24 mouse cellular contexts compared by ENCODE assay signal in genomic region chr14:31658126-31658680, GRCm38 (mm10). TPM values are rescaled to one million over a fixed set of nuclear protein-coding genes. Genes with fewer than 3 reads are reported as not detected.
DNase-seq lines count a peak whose midpoint lies in the region; ATAC-seq and TF ChIP-seq lines count a peak whose summit lies in the region.
"Had no signal": no experiment of that assay in that cellular context is flagged by ENCODE, and none has a peak within 500 bp of the region (broad histone marks: within the 10 kb centered on the region; RNA-seq: fewer than 3 reads in every experiment).

No protein-coding gene starts in this region.

- no peak overlapping the region for H3K4me3 ChIP-seq in hindbrain, embryonic 16.5 days (ENCODE audit: low read length)
- H3K4me3 ChIP-seq in hindbrain, embryonic 13.5 days = no peak overlapping the region
- H3K4me3 ChIP-seq in midbrain, postnatal 0 days (ENCODE audit: low read depth, low read length) = no peak overlapping the region
- H3K4me3 ChIP-seq in midbrain, embryonic 14.5 days (replicated peaks; ENCODE audit: low read depth, low read length) = no peak overlapping the region
- H3K4me3 ChIP-seq in limb, embryonic 15.5 days = no peak overlapping the region
- H3K4me3 ChIP-seq: erythroblast, embryonic 14.5 days; forebrain, embryonic 15.5 days; left cerebral cortex, adult 2 months; lung, embryonic 15.5 days had no signal

- H3K27ac ChIP-seq in hindbrain, embryonic 16.5 days (ENCODE audit: low read depth, low read length) = peak overlapping the region; percentile 2; the same call in 1 of the 2 replicates
- no peak overlapping the region for H3K27ac ChIP-seq in hindbrain, embryonic 13.5 days
- H3K27ac ChIP-seq in midbrain, postnatal 0 days (ENCODE audit: low read depth, low read length) = no peak overlapping the region
- H3K27ac ChIP-seq in midbrain, embryonic 14.5 days (replicated peaks; ENCODE audit: low read depth, low read length) = no peak overlapping the region
- peak overlapping the region; percentile 98 for H3K27ac ChIP-seq in limb, embryonic 15.5 days

- intact Hi-C loops in heart, postnatal 10 days (cut with DNase I) = loop anchor here (1.0 to 5.0 kb wide), 3 partner anchors 129 to 374 kb away; no protein-coding TSS in a partner anchor

- ATAC-seq in hindbrain, embryonic 16.5 days = no peak
- no peak for ATAC-seq in hindbrain, embryonic 13.5 days (ENCODE audit: low FRiP score)
- no peak for ATAC-seq in midbrain, postnatal 0 days (ENCODE audit: low FRiP score)
- no peak for ATAC-seq in midbrain, embryonic 14.5 days (ENCODE audit: low FRiP score, low TSS enrichment)
- ATAC-seq in limb, embryonic 15.5 days (ENCODE audit: insufficient number of reproducible peaks, low FRiP score, low TSS enrichment, low read depth) = no peak
- ATAC-seq: forebrain, embryonic 15.5 days had no signal

- no peaks in the 10 kb centered on the region for H3K27me3 ChIP-seq in hindbrain, embryonic 16.5 days (replicated peaks; ENCODE audit: control insufficient read depth, insufficient read depth, low read length)
- H3K27me3 ChIP-seq in hindbrain, embryonic 13.5 days = no peaks in the 10 kb centered on the region
- no peaks in the 10 kb centered on the region for H3K27me3 ChIP-seq in midbrain, postnatal 0 days (ENCODE audit: insufficient read depth, low read length)
- H3K27me3 ChIP-seq in midbrain, embryonic 14.5 days (ENCODE audit: control insufficient read depth, insufficient read depth, low read length) = no peaks in the 10 kb centered on the region
- H3K27me3 ChIP-seq in limb, embryonic 15.5 days = no peaks in the 10 kb centered on the region
- H3K27me3 ChIP-seq: forebrain, embryonic 15.5 days; lung, embryonic 15.5 days had no signal

- no peaks in the 10 kb centered on the region for H3K36me3 ChIP-seq in hindbrain, embryonic 16.5 days (ENCODE audit: control insufficient read depth, insufficient read depth, low read length)
- no peaks in the 10 kb centered on the region for H3K36me3 ChIP-seq in hindbrain, embryonic 13.5 days
- H3K36me3 ChIP-seq in midbrain, postnatal 0 days (ENCODE audit: insufficient read depth, low read length) = no peaks in the 10 kb centered on the region
- H3K36me3 ChIP-seq in midbrain, embryonic 14.5 days (ENCODE audit: control insufficient read depth, insufficient read depth, low read length) = no peaks in the 10 kb centered on the region
- no peaks in the 10 kb centered on the region for H3K36me3 ChIP-seq in limb, embryonic 15.5 days
- H3K36me3 ChIP-seq: forebrain, embryonic 15.5 days; lung, embryonic 15.5 days had no signal

- H3K4me2 ChIP-seq in hindbrain, embryonic 16.5 days (ENCODE audit: low read length) = no peak overlapping the region
- no peak overlapping the region for H3K4me2 ChIP-seq in hindbrain, embryonic 13.5 days
- no peak overlapping the region for H3K4me2 ChIP-seq in midbrain, postnatal 0 days (ENCODE audit: low read depth, low read length, poor library complexity, severe bottlenecking)
- H3K4me2 ChIP-seq in midbrain, embryonic 14.5 days (ENCODE audit: low read length) = no peak overlapping the region
- no peak overlapping the region for H3K4me2 ChIP-seq in limb, embryonic 15.5 days
- H3K4me2 ChIP-seq: forebrain, embryonic 15.5 days; lung, embryonic 15.5 days had no signal

- TF ChIP-seq CTCF in midbrain, postnatal 0 days (IDR thresholded peaks at IDR 0.05) = no peak

- H3K9ac ChIP-seq in hindbrain, embryonic 16.5 days (ENCODE audit: low read depth, low read length) = no peak overlapping the region
- H3K9ac ChIP-seq in hindbrain, embryonic 13.5 days = no peak overlapping the region
- H3K9ac ChIP-seq in midbrain, postnatal 0 days (replicated peaks; ENCODE audit: low read length, poor library complexity, severe bottlenecking) = 0 out of 2 replicates have a peak overlapping the region, but pooled peaks have one; percentile 13
- no peak overlapping the region for H3K9ac ChIP-seq in midbrain, embryonic 14.5 days (replicated peaks; ENCODE audit: low read length)
- no peak overlapping the region for H3K9ac ChIP-seq in limb, embryonic 15.5 days
- H3K9ac ChIP-seq: forebrain, embryonic 15.5 days; lung, embryonic 15.5 days had no signal

- H3K9me3 ChIP-seq in hindbrain, embryonic 16.5 days (ENCODE audit: control insufficient read depth, low read length) = no peaks in the 10 kb centered on the region
- no peaks in the 10 kb centered on the region for H3K9me3 ChIP-seq in hindbrain, embryonic 13.5 days
- H3K9me3 ChIP-seq in midbrain, postnatal 0 days (ENCODE audit: low read length) = no peaks in the 10 kb centered on the region
- no peaks in the 10 kb centered on the region for H3K9me3 ChIP-seq in midbrain, embryonic 14.5 days (ENCODE audit: control insufficient read depth, low read length)
- H3K9me3 ChIP-seq in limb, embryonic 15.5 days = no peaks in the 10 kb centered on the region
- H3K9me3 ChIP-seq: forebrain, embryonic 15.5 days; lung, embryonic 15.5 days had no signal

- DNase-seq in heart, adult 11 months = peak; percentile 93
- no peak for DNase-seq in heart, postnatal 10 days
- DNase-seq in midbrain, postnatal 0 days (ENCODE audit: low spot score) = no peak
- no peak for DNase-seq in midbrain, embryonic 14.5 days
- no peak for DNase-seq in layer of hippocampus, adult 9-10 months (ENCODE audit: low spot score)
- DNase-seq: cerebellum, adult 9-10 months; kidney, adult 9 months; retina, postnatal 1 day had no signal

- peaks cover 41% of the 10 kb centered on the region for H3K4me1 ChIP-seq in hindbrain, embryonic 16.5 days (ENCODE audit: control insufficient read depth, insufficient read depth, low read depth, low read length)
- H3K4me1 ChIP-seq in hindbrain, embryonic 13.5 days (replicated peaks) = peaks cover 54% of the 10 kb centered on the region
- peaks cover 4% of the 10 kb centered on the region; the same call in 1 of the 2 replicates for H3K4me1 ChIP-seq in midbrain, postnatal 0 days (ENCODE audit: insufficient read depth, low read length)
- peaks cover 12% of the 10 kb centered on the region for H3K4me1 ChIP-seq in midbrain, embryonic 14.5 days (ENCODE audit: control insufficient read depth, insufficient read depth, low read length)
- H3K4me1 ChIP-seq in limb, embryonic 15.5 days = peaks cover 65% of the 10 kb centered on the region

- WGBS in hindbrain, embryonic 16.5 days = 75% methylated on average over 8 of the region's 8 CpGs
- WGBS in hindbrain, embryonic 13.5 days = 91% methylated on average over 8 of the region's 8 CpGs
- 84% methylated on average over 8 of the region's 8 CpGs for WGBS in midbrain, postnatal 0 days
- WGBS in midbrain, embryonic 14.5 days = 91% methylated on average over 8 of the region's 8 CpGs
- WGBS in limb, embryonic 15.5 days = 80% methylated on average over 8 of the region's 8 CpGs

RNA-seq across cellular contexts. Expression of gene Hacl1, which starts 17.1 kb away (rescaled TPM):
- 10 to 100 TPM; 13.5 to 13.9 TPM for total RNA-seq in heart, postnatal 10 days (2021)
- polyA plus RNA-seq in hindbrain, embryonic 16.5 days (2015; fragmentation: Nextera tagmentation; extraction: Ambion mirVana) = 10.2 and 11.5 TPM in 2 replicates
- 9.8 and 10.4 TPM in 2 replicates for polyA plus RNA-seq in hindbrain, embryonic 13.5 days (2015; fragmentation: Nextera tagmentation; extraction: Ambion mirVana)
- 6.7 and 6.8 TPM in 2 replicates for total RNA-seq in midbrain, postnatal 0 days (2014; rRNA removed)
- 8.4 and 9.4 TPM in 2 replicates for polyA plus RNA-seq in midbrain, postnatal 0 days (2015; fragmentation: Nextera tagmentation; extraction: Ambion mirVana)
- 5.6 and 8.0 TPM in 2 replicates for polyA plus RNA-seq in midbrain, embryonic 14.5 days (2014; fragmentation: Nextera tagmentation; extraction: Ambion mirVana)
- 12.2 and 14.7 TPM in 2 replicates for polyA plus RNA-seq in limb, embryonic 15.5 days (2015; fragmentation: Nextera tagmentation; extraction: Ambion mirVana)

RNA-seq across cellular contexts. Expression of gene Btd, which starts 17.4 kb away (rescaled TPM):
- 10 to 100 TPM; 14.5 to 15.0 TPM for total RNA-seq in heart, postnatal 10 days (2021)
- 20.7 and 22.4 TPM in 2 replicates for polyA plus RNA-seq in hindbrain, embryonic 16.5 days (2015; fragmentation: Nextera tagmentation; extraction: Ambion mirVana)
- polyA plus RNA-seq in hindbrain, embryonic 13.5 days (2015; fragmentation: Nextera tagmentation; extraction: Ambion mirVana) = 17.3 and 18.7 TPM in 2 replicates
- total RNA-seq in midbrain, postnatal 0 days (2014; rRNA removed) = 21.9 and 28.7 TPM in 2 replicates
- polyA plus RNA-seq in midbrain, postnatal 0 days (2015; fragmentation: Nextera tagmentation; extraction: Ambion mirVana) = 18.5 and 20.1 TPM in 2 replicates
- polyA plus RNA-seq in midbrain, embryonic 14.5 days (2014; fragmentation: Nextera tagmentation; extraction: Ambion mirVana) = 11.7 and 11.9 TPM in 2 replicates
- polyA plus RNA-seq in limb, embryonic 15.5 days (2015; fragmentation: Nextera tagmentation; extraction: Ambion mirVana) = 37.1 and 37.8 TPM in 2 replicates

RNA-seq across cellular contexts. Expression of gene Gm49387, which starts 17.5 kb away (rescaled TPM):
- 1 to 10 TPM in 1 of 2 experiments, not detected in 1; 1.1 TPM for total RNA-seq in heart, postnatal 10 days (2021)
- 1.7 and 2.1 TPM in 2 replicates for polyA plus RNA-seq in hindbrain, embryonic 16.5 days (2015; fragmentation: Nextera tagmentation; extraction: Ambion mirVana)
- polyA plus RNA-seq in hindbrain, embryonic 13.5 days (2015; fragmentation: Nextera tagmentation; extraction: Ambion mirVana) = 0.61 and 1.7 TPM in 2 replicates
- not detected in 2 replicates for total RNA-seq in midbrain, postnatal 0 days (2014; rRNA removed)
- not detected in 2 replicates for polyA plus RNA-seq in midbrain, postnatal 0 days (2015; fragmentation: Nextera tagmentation; extraction: Ambion mirVana)
- 1.3 TPM in 1 of 2 replicates, not detected in the other for polyA plus RNA-seq in midbrain, embryonic 14.5 days (2014; fragmentation: Nextera tagmentation; extraction: Ambion mirVana)
- 0.97 and 1.7 TPM in 2 replicates for polyA plus RNA-seq in limb, embryonic 15.5 days (2015; fragmentation: Nextera tagmentation; extraction: Ambion mirVana)
- total RNA-seq: ES-E14; gastrocnemius, adult 18-20 months; hematopoietic stem cell, adult 5-6 weeks; left cerebral cortex, adult 2 months; liver, adult 2 months; megakaryocyte, adult 5-6 weeks; monocyte, adult 5-6 weeks had no signal
- polyA plus RNA-seq: C2C12; erythroblast, embryonic 14.5 days; large intestine, adult 2 months; neural tube, embryonic 14.5 days had no signal

Comparison
In these comparisons a context has a peak if more than half of its experiments do, and no peak if none do; other contexts are left out.
1. H3K27ac ChIP-seq: peak in hindbrain, embryonic 16.5 days (single experiment) and limb, embryonic 15.5 days (single experiment); none in hindbrain, embryonic 13.5 days (single experiment), midbrain, postnatal 0 days (single experiment) and midbrain, embryonic 14.5 days (single experiment).